Mouse (Mus musculus) right cerebral cortex, adult 18-20 months (tissue): ENCODE measurements around the gene Trit1.
A peak's percentile ranks its signal among the peaks of the same experiment; 100 is the strongest.
"Not testable (repeated sequence)": the region's sequence is repeated elsewhere in the genome, so short reads cannot be mapped to it uniquely, and the experiment has no call there.

Experiments
- DNase-seq: peaks from one replicate; pipeline ENCODE4 v3.0.0; 2022; ENCODE audit warnings: mixed read lengths

Trit1 gene

DNA sequence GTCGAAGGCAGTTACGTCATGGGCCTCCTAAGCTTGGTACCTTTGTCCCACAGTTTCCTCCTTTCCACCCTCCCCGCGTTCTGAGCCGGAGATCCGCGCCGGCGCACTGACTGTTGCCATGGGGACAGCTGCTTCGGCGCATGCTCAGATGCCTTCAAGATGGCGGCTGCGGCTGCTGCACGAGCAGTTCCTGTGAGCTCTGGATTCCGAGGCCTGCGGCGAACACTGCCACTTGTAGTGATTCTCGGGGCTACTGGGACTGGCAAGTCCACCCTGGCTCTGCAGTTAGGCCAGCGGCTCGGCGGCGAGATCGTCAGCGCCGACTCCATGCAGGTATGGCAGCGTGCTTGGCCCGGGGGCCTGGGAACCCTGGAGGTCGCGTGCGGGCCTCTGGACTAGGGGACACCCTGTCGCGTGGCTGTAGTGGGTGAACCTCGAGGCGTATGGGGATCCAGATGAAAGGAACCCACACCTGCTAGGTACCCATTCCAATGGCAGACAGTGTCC is at the start of gene Trit1:
Trit1 (plus strand) TSS at position 147 of the 507 bp plus-strand sequence.
- DNase-seq = peak; percentile 96

DNA sequence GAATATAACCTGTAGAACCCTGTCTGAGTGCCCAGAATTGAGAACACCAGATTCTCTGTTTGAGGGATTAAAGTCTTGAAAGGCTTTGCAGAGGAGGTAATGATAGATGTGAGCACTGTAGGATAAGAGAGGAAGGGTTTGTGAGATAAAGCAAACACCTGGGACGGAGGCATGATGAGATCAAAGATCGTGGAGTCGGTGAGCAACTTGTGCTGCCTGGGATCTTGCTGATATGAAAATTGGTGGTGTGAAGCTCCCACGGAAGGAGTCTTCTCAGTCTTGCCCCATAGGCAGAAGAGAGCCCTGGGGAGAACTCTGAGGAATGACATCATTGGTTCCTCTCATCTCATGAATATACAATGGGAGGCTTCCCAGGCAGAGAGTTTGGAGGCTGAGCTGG is 48.3 kb upstream of the Trit1 start:
- no peak for DNase-seq

DNA sequence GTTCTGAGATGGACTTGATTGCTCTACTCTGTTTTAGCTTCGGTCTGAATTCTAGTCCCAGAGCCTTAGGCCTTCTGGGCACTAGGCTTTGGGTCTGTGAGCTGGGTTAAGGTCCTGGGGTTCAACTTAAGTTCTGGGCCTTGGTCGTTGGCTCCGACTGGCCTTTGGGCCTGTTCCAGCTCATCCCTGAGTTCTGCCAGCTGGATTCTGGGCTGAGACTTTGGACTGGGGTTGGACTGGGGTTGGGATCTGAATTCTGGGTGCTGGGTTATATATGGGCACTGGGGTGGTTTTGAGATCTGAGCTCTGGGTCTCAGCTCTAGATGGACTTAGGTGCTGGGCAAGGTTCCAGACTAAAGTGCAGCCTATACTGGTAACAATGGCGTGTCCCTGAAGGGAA is 45.2 kb upstream of the Trit1 start:
- no peak for DNase-seq

DNA sequence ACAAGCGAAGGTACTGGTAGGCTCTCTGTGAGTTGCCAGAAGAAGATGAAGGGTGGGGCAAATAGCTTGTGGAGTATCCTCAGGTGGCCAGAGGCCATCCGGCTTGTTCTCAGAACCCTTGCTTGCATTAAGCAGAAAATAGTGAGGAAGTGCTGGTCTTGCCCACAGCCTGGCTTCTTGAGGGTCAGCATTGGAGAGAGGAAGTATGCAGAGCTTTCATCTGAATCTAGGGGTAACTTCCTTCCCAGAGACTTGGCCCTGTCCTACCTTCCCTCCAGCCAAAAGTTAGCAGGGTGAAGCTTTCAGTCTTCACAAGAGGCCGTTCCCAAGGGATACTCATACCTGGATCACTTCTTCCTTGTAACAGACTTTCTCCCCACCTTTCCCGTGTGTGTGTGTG is 44.8 kb upstream of the Trit1 start:
- no peak for DNase-seq

DNA sequence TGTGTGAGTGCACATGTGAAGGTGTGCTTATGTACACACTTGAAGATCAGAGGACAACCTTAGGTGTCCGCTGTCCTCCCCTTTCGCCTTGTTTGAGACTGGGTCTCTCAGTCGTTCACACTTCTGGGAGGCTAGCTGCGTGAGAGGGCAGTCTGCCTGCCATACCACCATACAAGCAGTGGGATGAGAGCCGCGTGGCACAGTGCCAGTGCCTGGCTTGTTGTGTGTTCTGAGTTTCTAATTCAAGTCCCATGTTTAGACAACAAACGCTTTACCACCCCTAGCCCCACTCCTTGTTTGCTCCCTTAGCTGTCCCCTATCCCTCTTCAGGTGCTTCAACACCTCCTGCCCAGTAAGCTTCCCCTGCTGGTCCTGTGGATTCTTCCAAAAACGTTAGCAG is 44.3 kb upstream of the Trit1 start:
- DNase-seq = no peak

DNA sequence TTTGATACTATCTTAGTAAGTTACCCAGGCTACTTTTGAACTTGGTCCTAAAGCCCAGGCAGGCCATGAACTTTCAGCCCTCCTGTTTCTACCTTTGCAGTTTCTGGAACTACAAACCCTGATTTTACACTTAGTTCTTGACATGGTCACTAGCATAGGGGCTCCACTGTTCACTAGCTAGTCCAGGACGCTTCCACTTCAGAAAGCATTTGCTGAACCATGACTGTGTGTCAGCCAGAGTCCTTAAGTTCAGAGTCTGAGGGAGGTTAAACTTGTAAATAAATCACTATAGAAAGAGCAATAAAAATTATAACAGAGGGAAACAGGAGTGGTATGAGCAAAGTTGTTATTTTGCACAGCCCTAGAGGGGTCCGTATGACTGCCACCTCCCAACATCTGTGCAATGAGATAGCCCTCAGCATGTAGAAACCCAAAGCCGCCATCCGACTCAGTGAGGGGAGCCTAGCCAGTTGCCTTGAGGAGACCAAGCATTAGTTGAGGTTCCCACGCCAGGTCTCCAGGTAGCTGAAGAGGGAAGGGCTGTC is 41.3 kb upstream of the Trit1 start:
- DNase-seq = no peak

DNA sequence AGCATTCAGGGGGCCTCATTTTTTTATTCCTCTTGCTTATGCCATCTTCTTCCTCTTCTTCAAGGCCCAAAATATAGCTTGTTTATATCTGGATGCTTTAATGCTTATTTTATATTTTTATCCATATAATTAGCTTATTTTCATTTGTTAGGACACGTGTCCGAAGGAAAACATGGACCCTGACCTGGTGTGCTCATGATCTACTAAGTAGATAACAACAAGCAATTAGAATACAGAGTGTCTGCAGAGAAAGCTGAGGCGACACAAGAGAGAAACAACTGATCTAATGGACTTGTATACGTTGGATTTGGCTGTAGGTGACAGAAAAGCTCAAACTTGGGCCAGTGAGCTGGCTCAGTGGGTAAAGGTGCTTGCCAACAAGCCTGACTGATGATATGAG is 39.5 kb upstream of the Trit1 start:
- DNase-seq = no peak

DNA sequence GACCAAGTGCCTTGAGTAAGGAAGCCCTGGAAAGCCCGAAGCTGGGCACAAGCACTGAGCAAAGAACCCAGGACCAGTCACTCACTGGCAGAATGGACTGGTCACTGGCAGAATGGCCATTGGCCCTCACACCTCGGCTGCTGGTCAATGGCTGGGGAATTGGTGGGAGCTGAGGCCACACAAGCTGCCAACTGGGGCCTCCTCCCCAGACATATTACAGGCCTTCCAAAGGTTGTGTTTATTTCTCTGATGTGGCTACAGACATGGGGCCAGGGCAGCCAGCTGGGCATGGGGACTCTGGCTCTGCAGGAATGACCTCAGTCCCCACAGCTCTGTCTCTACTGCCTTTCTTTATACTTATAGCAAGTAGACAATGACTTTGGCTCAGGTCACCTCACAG is 37.5 kb upstream of the Trit1 start:
- no peak for DNase-seq

DNA sequence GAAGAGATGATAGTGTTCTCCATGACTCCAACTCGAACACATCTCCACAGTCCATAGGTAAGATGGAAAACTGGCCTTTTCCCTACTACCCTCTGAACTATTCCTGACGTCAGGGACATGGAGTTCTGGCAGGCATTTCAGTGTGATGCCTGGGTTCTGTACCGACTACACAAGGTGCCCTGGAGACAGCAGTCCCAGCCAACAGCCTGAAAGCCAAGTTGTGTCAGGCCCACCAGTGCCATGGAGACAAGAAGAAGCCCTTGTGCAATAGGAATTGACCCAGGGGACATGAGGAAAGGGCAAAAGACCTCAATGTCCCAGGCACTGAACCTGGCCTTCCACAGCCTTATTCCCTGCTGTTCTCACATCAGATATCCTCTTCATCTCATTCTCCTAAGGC is 36.6 kb upstream of the Trit1 start:
- DNase-seq = no peak

DNA sequence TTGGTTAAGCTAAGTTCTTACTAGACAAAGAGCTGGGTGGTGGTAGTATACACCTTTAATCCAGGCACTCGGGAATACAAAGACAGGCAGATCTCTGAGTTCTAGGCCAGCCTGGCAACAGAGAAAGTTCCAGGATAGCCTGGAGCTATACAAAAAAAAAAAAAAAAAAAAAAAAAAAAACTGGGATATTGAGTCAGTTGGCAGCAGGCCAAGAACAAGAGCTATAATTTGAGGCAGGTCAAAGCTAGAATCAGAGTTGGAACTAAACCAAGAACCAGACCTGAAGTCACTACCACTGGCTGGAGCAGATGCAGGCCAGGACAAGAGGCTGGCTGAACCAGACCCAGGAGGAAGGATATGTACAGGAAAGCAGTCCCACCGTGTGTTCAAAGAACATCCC is 35.7 kb upstream of the Trit1 start:
- no peak for DNase-seq

DNA sequence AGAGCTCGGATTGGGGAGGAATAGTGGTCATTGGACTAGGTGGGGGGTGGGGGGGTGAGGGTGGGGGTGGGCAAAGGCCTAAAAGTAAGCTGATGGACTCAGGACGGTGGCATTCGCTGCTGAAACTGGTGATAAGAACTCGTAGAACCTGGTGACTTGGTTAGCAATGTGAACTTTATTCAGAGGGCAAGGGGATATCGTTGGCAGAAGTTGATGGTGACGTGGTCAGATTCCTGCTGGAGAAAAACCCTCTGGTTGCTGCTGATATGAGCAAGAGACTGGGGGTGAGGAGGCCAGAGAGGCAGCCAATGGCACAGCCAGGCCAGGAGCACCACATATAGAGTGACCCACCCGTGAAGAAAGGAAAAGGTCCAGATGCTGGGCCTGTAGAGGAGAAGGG is 35.2 kb upstream of the Trit1 start:
- no peak for DNase-seq

DNA sequence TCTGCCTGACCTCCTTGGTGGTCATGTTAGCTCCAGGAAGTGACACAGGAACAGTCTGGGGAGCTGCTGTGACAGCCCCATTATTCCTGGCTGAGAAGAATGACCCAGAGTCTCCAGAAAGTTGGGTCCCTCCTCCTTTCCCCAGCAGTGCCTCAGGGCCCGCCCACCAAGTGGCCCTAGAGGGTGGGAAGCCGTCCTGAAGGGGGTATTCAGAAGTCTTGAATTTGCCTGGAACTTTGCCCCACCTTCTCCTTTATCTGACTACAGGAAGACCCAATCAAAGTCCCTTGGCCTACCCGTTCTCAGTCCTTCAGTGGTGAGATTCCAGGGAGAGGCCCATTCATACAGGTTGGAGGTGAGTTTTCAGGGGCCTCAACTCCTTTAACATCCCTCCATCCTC is 34.5 kb upstream of the Trit1 start:
- no peak for DNase-seq

DNA sequence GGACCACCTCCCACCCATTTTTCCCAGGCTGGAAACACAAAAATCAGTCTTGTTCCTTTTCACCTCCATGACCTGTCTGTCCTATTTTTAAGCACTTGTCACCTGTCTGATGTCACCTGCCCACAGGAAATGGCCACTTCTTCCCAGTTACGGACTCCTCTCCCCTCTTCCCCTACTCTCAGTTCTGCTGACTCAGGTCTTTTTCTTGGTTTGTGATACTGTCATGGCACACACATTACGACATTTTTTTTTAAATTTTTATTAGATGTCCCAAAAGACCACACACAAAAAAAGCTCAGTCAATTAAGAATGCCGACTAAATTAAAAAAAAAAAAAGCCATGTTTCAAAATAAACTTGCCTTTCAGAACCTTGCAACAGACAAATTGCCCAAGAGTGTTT is 33.9 kb upstream of the Trit1 start:
- DNase-seq = no peak

DNA sequence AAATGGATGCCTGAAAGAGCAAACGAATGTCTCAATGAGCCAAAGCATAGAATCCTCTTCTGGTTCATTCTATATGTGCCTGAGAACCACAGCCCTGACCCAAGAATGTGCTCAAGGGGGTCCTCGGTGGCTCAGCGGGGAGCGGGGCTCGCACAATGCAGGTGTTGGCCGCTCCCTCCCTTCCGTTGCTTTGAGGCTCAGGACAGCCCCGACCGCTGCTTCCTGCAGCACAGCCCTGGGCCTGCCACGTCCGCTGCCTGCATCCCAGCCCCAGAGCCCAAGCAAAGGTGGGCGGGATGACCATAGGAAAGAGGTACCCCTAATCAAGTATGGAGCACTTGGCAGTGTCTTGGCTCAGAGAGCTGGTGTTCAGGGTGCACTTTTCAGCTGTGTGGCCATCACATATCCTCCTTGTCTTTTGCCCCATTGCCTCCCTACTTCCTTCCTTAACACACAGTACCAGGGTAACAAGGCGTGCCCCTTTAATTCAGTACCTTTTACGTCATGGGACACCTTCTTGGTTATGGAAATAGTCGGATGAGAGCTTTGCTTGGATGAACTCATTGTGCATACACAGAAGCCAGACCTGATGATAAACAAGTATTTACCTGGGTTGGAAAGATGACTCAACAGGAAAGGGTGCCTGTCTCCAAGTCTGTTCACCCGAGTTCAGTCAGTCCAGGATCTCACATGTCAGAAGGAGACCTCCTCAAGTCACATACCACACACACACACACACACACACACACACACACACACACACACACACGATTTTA is 32.7 kb upstream of the Trit1 start:
- no peak for DNase-seq

DNA sequence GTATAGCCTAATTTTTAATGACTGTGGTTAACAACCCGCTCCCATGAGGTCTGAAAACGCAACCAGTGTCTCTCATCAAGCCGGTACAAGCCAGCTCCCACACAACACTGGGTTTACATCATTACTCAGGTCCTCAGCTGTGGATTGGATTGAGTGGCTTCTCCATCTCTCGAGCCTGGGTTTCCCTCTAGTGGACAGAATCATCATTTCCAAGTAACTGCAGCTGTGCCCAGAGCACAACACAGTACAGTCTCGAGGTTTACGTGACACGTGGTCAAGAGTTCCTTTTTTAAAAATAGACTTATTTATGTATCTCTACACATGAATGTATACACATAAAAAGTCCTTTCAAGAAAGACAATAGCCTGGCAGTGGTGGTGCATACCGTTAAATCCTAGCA is 31.3 kb upstream of the Trit1 start:
- DNase-seq = peak; percentile 74

DNA sequence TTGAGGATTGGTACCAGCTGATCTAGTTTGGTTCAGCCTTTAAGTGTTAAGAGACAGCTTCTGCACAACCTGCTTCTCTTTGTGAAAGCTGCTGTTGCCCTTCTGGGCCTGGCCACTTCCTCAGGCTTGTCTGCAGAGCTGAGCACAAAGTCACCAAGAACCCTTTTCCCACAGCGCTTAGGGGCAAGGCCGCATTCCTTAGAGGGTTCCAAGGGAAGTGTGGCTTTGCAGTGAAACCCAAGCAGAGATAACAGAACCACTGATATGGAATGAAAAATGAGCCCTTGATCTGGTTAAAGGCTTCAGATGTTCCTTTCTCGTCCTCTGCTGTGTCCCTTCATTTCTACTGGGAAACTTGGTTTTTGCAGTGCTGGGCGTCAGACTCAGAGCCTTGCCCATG is 29.0 kb upstream of the Trit1 start:
- DNase-seq = no peak

DNA sequence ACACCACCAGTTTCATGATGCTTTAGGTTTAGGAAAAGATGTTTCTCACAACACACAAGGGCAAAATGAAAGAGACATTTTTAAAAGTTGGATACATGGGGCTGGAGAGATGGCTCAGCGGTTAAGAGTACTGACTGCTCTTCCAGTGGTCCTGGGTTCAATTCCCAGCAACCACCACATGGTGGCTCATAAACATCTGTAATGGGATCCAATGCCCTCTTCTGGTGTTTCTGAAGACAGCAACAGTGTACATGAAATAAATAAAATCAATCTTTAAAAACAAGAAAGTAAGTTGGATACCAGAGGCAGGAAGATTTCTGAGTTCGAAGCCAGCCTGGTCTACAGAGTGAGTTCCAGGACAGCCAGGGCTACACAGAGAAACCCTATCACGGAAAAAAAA is 28.4 kb upstream of the Trit1 start:
- not testable (repeated sequence) for DNase-seq

DNA sequence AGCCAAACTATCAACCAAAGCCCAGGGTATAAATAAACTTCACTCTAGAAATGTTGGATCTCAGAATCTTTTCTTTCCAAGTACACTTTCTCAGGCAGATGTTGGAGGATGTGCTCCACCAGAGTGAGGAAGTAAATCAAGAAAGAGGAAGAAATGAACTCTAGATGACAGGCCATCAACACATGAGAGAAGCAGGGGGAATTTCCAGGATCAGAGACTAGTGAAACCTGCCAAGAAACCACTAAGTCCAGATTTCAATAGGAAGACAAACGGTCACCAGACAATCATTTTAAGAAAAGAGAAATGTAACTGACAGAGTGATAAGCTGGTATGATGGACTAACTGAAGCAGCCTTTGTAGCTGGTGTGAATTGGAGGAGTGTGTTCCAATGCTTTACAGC is 25.2 kb upstream of the Trit1 start:
- DNase-seq = no peak

DNA sequence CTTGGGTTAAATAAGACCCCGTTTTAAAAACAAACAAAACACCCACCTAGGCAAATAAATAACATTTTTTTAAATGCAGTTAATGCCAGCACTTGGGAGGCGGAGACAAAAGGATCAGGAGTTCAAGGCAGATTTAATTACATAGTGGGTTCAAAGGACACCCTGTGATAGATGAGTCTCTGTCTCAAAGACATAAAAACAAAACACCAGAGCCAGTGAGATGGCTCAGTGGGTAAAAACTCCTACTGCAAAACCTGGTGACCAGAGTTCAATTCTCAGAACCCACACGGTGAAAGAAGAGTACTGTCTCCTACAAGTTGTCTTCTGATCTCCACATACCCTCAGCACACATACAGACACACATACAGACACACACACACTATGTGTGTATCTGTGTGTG is 24.1 kb upstream of the Trit1 start:
- no peak for DNase-seq

DNA sequence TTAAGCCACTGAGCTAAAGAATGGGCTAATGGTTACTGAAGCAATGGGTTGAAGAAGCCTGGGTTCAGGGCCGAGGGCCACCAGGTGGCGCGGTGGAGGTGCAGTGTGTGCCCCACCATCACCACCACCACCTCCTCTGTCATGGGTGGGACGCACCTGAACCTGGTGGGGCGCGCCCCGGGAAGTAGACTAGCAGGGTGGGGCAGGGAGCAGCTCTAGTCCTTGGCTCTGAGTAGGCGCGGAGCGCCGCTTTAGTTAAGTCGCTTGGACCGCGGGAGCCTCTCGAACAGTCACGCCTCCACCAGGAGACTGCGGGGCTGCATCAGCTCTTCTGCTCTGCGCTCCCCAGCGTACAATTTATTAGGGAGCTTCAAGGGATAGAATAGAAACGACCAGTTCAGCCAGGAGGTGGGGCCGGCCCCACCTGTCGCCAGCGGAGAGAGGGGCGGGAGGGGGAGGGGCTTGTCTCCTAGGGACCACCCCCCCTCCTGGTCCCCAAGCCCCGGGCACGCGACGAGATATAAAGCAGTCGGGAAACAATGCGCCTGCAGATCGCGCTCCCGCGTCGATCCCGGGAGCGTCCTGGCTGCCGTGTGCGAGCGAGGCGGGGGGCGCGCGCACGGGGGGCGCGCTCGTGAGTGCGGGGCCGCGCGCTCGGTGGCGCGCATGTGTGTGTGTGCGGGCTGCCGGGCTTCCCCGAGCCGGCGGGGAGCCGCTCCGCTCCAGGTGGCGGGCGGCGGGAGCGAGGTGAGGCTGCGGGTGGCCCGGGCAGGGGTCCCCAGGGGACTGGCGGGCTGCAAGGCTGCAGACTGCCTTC is 20.8 kb upstream of the Trit1 start, which contains the start of gene Mycl:
Mycl (plus strand) TSS at position 249 of the 817 bp plus-strand sequence.
- DNase-seq = peak; percentile 89

DNA sequence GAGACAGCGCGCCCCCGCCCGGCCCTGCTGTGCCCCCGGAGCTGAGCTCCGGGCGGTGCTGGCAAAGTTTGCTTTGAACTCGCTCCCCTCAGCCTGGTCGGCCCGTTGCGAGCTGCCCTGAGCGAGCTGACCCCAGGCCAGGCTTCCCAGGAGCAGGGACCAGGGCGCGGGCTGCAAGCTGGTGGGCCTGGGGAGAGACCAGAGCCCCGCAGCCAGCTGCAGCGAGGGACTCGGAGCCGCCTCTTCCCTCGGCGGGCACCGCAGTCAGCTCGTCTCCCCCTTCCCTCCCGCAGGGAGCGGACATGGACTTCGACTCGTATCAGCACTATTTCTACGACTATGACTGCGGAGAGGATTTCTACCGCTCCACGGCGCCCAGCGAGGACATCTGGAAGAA is 20.2 kb upstream of the Trit1 start:
- DNase-seq = peak; percentile 27

DNA sequence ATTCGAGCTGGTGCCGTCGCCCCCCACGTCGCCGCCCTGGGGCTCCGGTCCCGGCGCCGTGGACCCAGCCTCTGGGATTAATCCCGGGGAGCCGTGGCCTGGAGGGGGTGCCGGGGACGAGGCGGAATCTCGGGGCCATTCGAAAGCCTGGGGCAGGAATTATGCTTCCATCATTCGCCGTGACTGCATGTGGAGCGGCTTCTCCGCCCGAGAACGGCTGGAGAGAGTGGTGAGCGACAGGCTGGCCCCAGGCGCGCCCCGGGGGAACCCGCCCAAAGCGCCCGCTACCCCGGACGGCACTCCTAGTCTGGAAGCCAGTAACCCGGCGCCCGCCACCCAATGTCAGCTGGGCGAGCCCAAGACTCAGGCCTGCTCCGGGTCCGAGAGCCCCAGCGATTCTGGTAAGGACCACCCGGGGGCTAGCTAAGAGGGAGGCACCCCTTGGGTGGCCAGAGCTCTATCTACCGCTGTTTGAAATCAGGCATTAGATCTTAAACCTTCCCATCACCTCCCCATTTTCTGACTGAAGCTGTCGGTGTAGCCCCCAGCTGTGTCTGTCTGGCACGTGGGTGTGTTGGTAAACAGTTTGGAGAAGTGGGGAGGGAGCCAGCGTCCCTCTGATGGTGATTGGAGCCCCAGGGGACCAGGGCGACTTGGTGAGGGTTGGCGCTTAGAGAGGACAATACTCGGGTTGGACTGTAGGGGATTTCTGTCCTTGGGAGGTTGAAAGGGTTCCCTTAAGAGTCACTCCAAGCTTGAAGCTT is 19.6 kb upstream of the Trit1 start:
- DNase-seq = no peak
